Mouse (Mus musculus) yolk sac, embryonic 10.5 days (tissue): ENCODE results near the gene Noc4l.

Experiments
- DNase-seq: peaks from one replicate; pipeline ENCODE4 v3.0.0-alpha.2; 2017; ENCODE audit warnings: low spot score

Noc4l gene

GRCm38 (mm10) chr5:110608941-110609340 lies 44.3 kb downstream of the Noc4l start:
- DNase-seq, result no peak

- no peak for DNase-seq
Observed at GRCm38 (mm10) chr5:110608336-110608735, 44.9 kb downstream of the Noc4l start.

- DNase-seq, result no peak
Observed at GRCm38 (mm10) chr5:110607767-110608166, 45.5 kb downstream of the Noc4l start.

GRCm38 (mm10) chr5:110605531-110606221 lies 47.5 kb downstream of the Noc4l start:
- DNase-seq, result no peak

GRCm38 (mm10) chr5:110604311-110604710 lies 48.9 kb downstream of the Noc4l start:
- DNase-seq, result no peak

- DNase-seq, result no peak
Observed at GRCm38 (mm10) chr5:110603016-110603685, 50.1 kb downstream of the Noc4l start.
